Mouse (Mus musculus) layer of hippocampus, adult 11-12 months (tissue): Measurements from ENCODE around the gene Vmn2r27.
A peak's percentile ranks its signal among the peaks of the same experiment; 100 is the strongest.

Source experiments
- DNase-seq: peaks from one replicate; pipeline ENCODE4 v3.0.0; 2022; ENCODE audit warnings: low spot score

Gene Vmn2r27

GRCm38 (mm10) chr6:124231756-124232155, at the start of gene Vmn2r27:
TSS of gene Vmn2r27 (minus strand) at chr6:124231856.
- no peak for DNase-seq

GRCm38 (mm10) chr6:124278291-124278690, 46.6 kb upstream of the Vmn2r27 start:
- no peak for DNase-seq

GRCm38 (mm10) chr6:124277641-124278040, 46.0 kb upstream of the Vmn2r27 start:
- no peak for DNase-seq

GRCm38 (mm10) chr6:124273231-124273880, 41.7 kb upstream of the Vmn2r27 start:
- peak; percentile 12 for DNase-seq

- DNase-seq: peak; percentile 71
Measured at GRCm38 (mm10) chr6:124262696-124263095, 31.0 kb upstream of the Vmn2r27 start.

- DNase-seq: peak; percentile 70
Measured at GRCm38 (mm10) chr6:124260198-124260931, 28.7 kb upstream of the Vmn2r27 start.

- no peak for DNase-seq
Measured at GRCm38 (mm10) chr6:124255721-124256470, 24.2 kb upstream of the Vmn2r27 start.

- DNase-seq: no peak
Measured at GRCm38 (mm10) chr6:124202116-124202515, 29.5 kb downstream of the Vmn2r27 start.

GRCm38 (mm10) chr6:124168499-124169257, 63.0 kb downstream of the Vmn2r27 start:
- no peak for DNase-seq

- DNase-seq: no peak
Measured at GRCm38 (mm10) chr6:124166596-124166995, 65.1 kb downstream of the Vmn2r27 start.

- no peak for DNase-seq
Measured at GRCm38 (mm10) chr6:124149808-124150207, 81.8 kb downstream of the Vmn2r27 start.
